29 mouse cellular contexts compared by ENCODE assay signal in genomic region chr14:30261561-30262251, GRCm38 (mm10).
DNase-seq lines count a peak whose midpoint lies in the region; ATAC-seq and TF ChIP-seq lines count a peak whose summit lies in the region.
"Had no signal": no experiment of that assay in that cellular context is flagged by ENCODE, and none has a peak within 500 bp of the region (broad histone marks: within the 10 kb centered on the region; RNA-seq: fewer than 3 reads in every experiment).

No protein-coding gene starts in this region.

- H3K27me3 ChIP-seq in embryonic facial prominence, embryonic 11.5 days (ENCODE audit: control insufficient read depth, insufficient read depth, low read length), result no peaks in the 10 kb centered on the region
- H3K27me3 ChIP-seq in liver, embryonic 12.5 days (replicated peaks), result peaks cover 12% of the 10 kb centered on the region
- H3K27me3 ChIP-seq: neural tube, embryonic 13.5 days had no signal

- H3K36me3 ChIP-seq in embryonic facial prominence, embryonic 11.5 days (replicated peaks; ENCODE audit: control insufficient read depth, insufficient read depth, low read depth, low read length), result no peaks in the 10 kb centered on the region
- H3K36me3 ChIP-seq in liver, embryonic 12.5 days, result no peaks in the 10 kb centered on the region
- H3K36me3 ChIP-seq: forebrain, embryonic 10.5 days; heart, embryonic 10.5 days; limb, embryonic 13.5 days; midbrain, embryonic 10.5 days; neural tube, embryonic 13.5 days had no signal

- WGBS in embryonic facial prominence, embryonic 11.5 days, result 56% methylated on average over 10 of the region's 10 CpGs
- 63% methylated on average over 10 of the region's 10 CpGs for WGBS in liver, embryonic 12.5 days (ENCODE audit: insufficient replicate concordance)
- WGBS in olfactory bulb, adult 2 months, result 63% methylated on average over 10 of the region's 10 CpGs

- no peak for TF ChIP-seq CTCF in olfactory bulb, adult 2 months (IDR thresholded peaks at IDR 0.05; ENCODE audit: insufficient read depth, low read depth, low read length)

- ATAC-seq in embryonic facial prominence, embryonic 11.5 days (replicated peaks; ENCODE audit: insufficient number of reproducible peaks, low FRiP score, low TSS enrichment, low read depth), result peak; percentile 48; the same call in 1 of the 2 replicates
- peak; percentile 88 for ATAC-seq in liver, embryonic 12.5 days
- ATAC-seq: forebrain, embryonic 16.5 days; inflammation-experienced regulatory T-cells, adult 6 months; lung, postnatal 0 days; midbrain, embryonic 16.5 days had no signal

- H3K27ac ChIP-seq in embryonic facial prominence, embryonic 11.5 days (replicated peaks; ENCODE audit: low read depth, low read length), result no peak overlapping the region
- H3K27ac ChIP-seq in liver, embryonic 12.5 days, result peak overlapping the region; percentile 62
- 0 out of 2 replicates have a peak overlapping the region, but pooled peaks have one; percentile 25 for H3K27ac ChIP-seq in olfactory bulb, adult 2 months (ENCODE audit: insufficient read depth, low read depth, low read length)
- H3K27ac ChIP-seq: forebrain, embryonic 10.5 days; gastrocnemius, adult 2 months; heart, embryonic 10.5 days; hindbrain, embryonic 14.5 days; layer of hippocampus, adult 2 months; limb, embryonic 13.5 days; midbrain, embryonic 10.5 days; neural tube, embryonic 13.5 days had no signal

- DNase-seq in heart, adult 11 months, result peak; percentile 65
- DNase-seq in heart, adult 9 months (ENCODE audit: low spot score in 2 of 2), result no peak
- DNase-seq in embryonic facial prominence, embryonic 11.5 days (ENCODE audit: low spot score), result peak; percentile 55
- no peak for DNase-seq in urinary bladder, postnatal 14 days (ENCODE audit: low spot score)
- DNase-seq in ovary, postnatal 14 days (ENCODE audit: low spot score), result no peak
- DNase-seq in frontal cortex, postnatal 10 days (ENCODE audit: low spot score in 2 of 2), result no peak
- DNase-seq: cerebellum, adult 2 months; cerebellum, postnatal 25 days; embryo, embryonic 11 days; gastrocnemius, adult 2 months; heart, postnatal 4 days; kidney, adult 18-20 months; kidney, postnatal 10 days; right cerebral cortex, adult 18-20 months; thymus, postnatal 14 days had no signal

- no peaks in the 10 kb centered on the region for H3K9me3 ChIP-seq in embryonic facial prominence, embryonic 11.5 days (replicated peaks; ENCODE audit: control insufficient read depth, low read length)
- no peaks in the 10 kb centered on the region for H3K9me3 ChIP-seq in liver, embryonic 12.5 days (replicated peaks)
- H3K9me3 ChIP-seq: forebrain, embryonic 10.5 days; heart, embryonic 10.5 days; limb, embryonic 13.5 days; midbrain, embryonic 10.5 days; neural tube, embryonic 13.5 days had no signal

- H3K4me2 ChIP-seq in embryonic facial prominence, embryonic 11.5 days (ENCODE audit: low read depth, low read length), result no peak overlapping the region
- H3K4me2 ChIP-seq in liver, embryonic 12.5 days, result peak overlapping the region; percentile 26
- H3K4me2 ChIP-seq: hindbrain, embryonic 14.5 days; limb, embryonic 13.5 days; neural tube, embryonic 13.5 days had no signal

- H3K4me1 ChIP-seq in embryonic facial prominence, embryonic 11.5 days (ENCODE audit: control insufficient read depth, insufficient read depth, low read length), result no peaks in the 10 kb centered on the region; the same call in 1 of the 2 replicates
- peaks cover 32% of the 10 kb centered on the region for H3K4me1 ChIP-seq in liver, embryonic 12.5 days
- H3K4me1 ChIP-seq in olfactory bulb, adult 2 months (ENCODE audit: control insufficient read depth, insufficient read depth, low read length), result peaks cover 38% of the 10 kb centered on the region
- H3K4me1 ChIP-seq: midbrain, embryonic 10.5 days had no signal

- H3K9ac ChIP-seq in embryonic facial prominence, embryonic 11.5 days (replicated peaks; ENCODE audit: low read length), result no peak overlapping the region
- H3K9ac ChIP-seq in liver, embryonic 12.5 days, result no peak overlapping the region
- H3K9ac ChIP-seq: hindbrain, embryonic 14.5 days; limb, embryonic 13.5 days; neural tube, embryonic 13.5 days had no signal

- no peak overlapping the region for H3K4me3 ChIP-seq in embryonic facial prominence, embryonic 11.5 days (ENCODE audit: low read depth, low read length)
- H3K4me3 ChIP-seq in liver, embryonic 12.5 days, result no peak overlapping the region
- H3K4me3 ChIP-seq in olfactory bulb, adult 2 months (ENCODE audit: insufficient read depth, low read depth, low read length), result no peak overlapping the region
- H3K4me3 ChIP-seq: forebrain, embryonic 10.5 days; gastrocnemius, adult 2 months; heart, embryonic 10.5 days; layer of hippocampus, adult 2 months; limb, embryonic 13.5 days; midbrain, embryonic 10.5 days; myocyte; neural tube, embryonic 13.5 days had no signal

- no peak for TF ChIP-seq POLR2A in olfactory bulb, adult 2 months (IDR thresholded peaks at IDR 0.05; ENCODE audit: insufficient read depth, low read depth, low read length)

Comparison
In these comparisons a context has a peak if more than half of its experiments do, and no peak if none do; other contexts are left out.
1. DNase-seq: peak in heart, adult 11 months (single experiment) and embryonic facial prominence, embryonic 11.5 days (single experiment); none in heart, adult 9 months (0 of 2), urinary bladder, postnatal 14 days (single experiment), ovary, postnatal 14 days (single experiment) and frontal cortex, postnatal 10 days (0 of 2).